Mouse (Mus musculus) urinary bladder, postnatal 25 days (tissue): ENCODE measurements around the gene Ddx17.

Experiments used
- DNase-seq: peaks from one replicate; pipeline ENCODE4 v3.0.0; 2022; ENCODE audit warnings: low spot score

Ddx17 gene

DNA sequence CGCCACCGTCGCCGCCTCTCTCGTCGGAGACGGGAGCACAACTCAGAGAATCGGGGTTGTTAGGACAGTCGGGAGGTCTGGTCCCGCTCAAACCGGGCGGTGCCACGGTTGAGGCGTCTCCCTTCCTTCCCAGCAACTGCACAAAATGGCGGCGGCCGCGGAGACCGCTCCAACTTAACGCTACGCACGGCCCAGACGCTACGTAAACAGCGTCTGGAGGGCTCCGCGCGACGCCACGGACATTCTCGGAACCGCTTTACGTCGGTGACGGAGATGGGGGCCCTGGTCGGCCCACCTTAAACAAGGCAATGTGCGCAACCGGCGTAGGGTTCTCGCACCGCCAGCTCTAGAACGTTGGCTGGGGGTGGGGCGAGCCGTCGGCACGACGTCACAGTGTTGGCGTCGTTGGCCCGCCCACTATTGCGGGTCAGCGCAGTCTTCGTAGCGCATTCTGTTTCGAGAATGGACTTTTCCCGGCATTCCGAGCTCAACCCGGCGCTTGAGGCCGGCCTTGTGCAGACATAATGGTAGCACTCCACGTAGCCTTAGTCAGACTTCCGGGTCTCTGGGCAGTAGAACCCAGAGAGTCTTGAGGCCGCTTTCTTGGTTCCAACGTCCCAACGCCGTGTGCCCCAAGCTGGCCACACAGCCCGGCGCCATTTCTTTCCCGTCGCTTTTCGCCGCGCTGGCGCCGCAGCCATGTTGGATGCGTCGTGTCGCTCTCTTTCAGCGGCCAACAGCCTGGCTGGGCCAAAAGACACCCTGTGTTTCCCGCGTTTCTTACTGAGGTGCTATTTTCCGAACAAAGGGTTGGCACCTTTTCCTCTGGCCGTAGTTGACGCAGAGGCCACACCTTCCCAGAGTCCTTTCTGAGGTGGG lies at the start of gene Ddx17:
TSS of gene Ddx17 (minus strand) at position 332 of the 879 bp plus-strand sequence.
- DNase-seq = peak; percentile 99

GRCm38 (mm10) chr15:79581581-79581980 lies 35.0 kb upstream of the Ddx17 start:
- DNase-seq = no peak

GRCm38 (mm10) chr15:79577671-79578426 lies 31.3 kb upstream of the Ddx17 start:
- no peak for DNase-seq

- DNase-seq = no peak
Measured at GRCm38 (mm10) chr15:79576947-79577346, 30.4 kb upstream of the Ddx17 start.

- no peak for DNase-seq
Measured at GRCm38 (mm10) chr15:79575543-79576222, 29.1 kb upstream of the Ddx17 start.

DNA sequence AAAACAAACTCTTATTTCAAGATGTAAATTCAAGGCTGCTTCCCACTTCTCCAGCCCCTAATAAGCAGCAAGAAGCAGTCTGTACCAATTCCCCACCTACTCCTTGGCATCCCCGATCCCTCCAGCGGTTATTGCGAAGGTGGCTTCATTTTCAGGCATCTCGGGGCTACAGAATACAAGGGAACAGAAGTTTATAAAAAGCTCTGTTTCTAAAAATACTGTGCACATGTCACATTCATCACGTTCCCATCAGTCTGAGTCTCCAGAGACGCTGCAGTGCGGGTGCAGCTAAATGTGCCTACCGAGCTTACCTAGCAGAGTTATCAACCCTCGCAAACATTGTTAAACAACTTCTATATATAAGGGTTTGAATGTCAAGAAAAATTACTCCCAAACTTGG lies 15.9 kb upstream of the Ddx17 start:
- no peak for DNase-seq

DNA sequence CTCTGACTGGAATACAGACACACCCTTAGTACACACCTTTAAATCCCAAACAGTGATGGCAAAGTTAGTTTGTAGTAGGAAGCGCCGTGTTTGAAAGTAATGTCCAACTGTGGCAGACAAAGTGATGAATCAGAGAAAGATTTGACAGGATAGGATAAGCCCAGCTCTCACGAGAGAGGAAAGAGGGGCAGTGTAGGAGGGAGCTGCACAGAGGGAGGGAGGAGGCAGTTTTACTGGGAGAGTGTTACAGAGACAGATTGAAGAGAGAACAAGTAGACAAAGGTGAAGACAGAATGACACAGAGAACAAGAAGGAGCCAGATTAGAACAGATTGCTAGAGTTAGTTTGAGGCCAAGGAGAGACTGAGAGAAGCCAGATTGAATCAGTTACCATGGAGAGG lies 13.1 kb upstream of the Ddx17 start:
- no peak for DNase-seq

DNA sequence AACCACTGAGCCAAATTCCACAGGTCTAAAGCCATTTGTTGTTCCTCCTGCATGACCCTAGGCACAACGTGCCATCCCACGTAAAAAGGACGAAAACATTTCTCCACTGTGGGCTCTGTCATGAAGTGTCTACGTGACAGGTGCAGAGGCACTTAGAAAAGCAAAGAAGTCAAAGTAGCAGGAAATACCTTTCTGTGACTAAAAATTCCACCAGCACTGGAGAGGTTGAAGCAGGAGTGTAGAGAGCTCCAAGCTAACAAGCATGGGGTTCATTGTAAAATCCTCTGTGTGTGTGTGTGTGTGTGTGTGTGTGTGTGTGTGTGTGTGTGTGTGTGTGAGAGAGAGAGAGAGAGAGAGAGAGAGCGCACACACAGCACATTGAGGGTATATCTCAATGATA lies 6.0 kb upstream of the Ddx17 start:
- DNase-seq = no peak

DNA sequence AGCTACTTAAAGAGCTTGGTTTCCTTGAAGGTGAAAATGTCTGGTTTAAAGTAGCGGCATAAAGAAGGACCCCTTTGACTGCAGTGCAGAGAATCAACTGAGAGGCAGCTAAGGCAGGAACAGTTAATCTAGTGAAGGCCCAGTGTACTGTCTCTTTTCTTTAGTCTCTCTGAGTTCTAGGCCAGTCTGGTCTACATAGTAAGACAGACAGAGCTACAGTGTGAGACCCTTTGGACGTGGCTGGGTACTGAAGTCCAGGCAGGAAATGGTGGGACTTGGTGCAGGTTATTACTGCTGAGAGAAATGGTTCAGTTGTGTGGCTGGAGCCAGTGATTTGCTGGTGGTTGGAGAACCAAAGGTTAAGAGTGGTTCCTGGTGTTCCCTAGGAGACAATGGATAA lies 1.7 kb upstream of the Ddx17 start:
- no peak for DNase-seq

DNA sequence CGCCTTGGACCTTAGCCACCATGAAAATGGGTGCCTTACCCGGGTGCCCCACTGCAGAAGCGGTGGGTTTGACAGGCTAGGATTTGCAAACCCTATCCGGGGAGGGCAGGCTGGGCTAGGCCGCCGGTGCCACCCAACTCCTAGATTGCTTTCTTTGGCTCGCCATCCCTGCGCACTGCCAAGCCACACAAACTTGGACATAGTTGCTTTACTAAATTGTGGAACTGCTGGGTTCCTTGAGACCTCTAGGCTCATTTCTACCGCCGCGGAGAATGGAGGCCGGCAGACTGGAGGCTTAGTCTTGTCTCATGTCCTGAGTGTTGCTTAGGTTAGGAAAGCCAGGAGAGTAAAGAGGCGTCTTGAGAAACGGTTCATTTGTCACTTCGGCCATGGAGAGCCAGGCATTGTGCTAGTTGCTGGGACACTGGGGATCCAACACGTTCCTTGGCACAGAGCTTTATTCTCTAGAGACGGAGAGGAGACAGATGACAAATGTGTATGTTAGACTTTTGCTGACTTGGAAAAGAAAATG lies 814 bp upstream of the Ddx17 start:
- DNase-seq = peak; percentile 29

GRCm38 (mm10) chr15:79545921-79546399 lies 581 bp downstream of the Ddx17 start:
- DNase-seq = no peak

DNA sequence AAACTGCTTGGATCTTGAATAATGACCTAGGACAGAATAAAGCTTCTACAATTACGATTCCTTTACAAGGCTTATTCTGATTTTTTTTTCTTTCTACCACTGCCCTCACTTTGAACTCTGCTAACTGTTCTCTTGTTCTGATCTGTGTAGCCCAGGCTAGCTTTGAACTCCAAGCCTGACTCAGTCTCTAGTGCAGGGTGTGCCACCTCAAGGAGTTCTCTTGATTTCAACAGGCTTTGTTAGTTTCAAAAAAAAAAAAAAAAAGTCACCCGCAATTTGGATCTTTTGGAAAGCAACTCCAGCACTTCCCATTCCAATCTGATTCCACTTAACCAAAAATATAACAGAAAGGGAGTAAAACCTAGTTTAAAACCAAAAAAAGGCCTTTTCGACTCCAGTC lies 1.0 kb downstream of the Ddx17 start:
- no peak for DNase-seq

DNA sequence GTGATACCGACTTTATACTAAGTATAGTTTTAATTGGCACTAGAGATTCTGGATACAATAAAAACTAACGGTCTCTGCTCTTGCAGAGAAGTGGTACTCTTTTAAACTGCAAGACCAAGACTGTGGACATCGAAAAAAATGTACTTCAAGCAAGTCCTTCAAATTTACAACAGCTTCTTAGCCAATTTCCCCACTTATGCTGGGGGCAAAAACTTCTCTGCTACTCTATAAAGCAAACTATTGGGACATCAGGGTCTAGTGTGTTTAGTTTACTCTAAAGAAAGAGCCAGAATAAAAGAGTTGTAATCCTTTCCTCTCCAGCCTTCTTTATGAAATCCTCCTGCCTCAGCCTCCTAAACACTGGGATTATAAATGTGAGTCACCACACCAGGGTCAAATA lies 2.6 kb downstream of the Ddx17 start:
- no peak for DNase-seq

DNA sequence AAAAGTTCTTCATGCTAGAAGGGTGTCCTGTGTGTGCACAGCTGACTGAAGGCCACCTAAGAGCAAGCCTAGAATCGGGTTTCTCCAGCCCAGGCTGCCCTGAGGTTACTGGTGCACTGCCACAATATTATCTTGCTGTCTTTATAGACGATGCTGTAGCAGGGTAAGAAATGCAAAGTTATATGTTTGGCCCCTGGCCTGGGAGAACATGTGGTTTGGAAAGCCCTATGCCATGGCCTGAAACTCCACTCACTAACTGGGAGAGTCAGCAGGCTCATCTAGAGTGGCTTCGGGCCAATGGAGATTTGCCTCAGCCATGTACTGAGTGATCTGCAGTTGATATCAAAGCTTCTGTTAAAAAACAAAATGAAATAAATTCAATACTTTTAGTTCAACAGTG lies 12.7 kb downstream of the Ddx17 start:
- no peak for DNase-seq

GRCm38 (mm10) chr15:79529935-79530334 lies 16.6 kb downstream of the Ddx17 start:
- DNase-seq = no peak

- no peak for DNase-seq
Measured at GRCm38 (mm10) chr15:79527991-79528639, 18.4 kb downstream of the Ddx17 start.

DNA sequence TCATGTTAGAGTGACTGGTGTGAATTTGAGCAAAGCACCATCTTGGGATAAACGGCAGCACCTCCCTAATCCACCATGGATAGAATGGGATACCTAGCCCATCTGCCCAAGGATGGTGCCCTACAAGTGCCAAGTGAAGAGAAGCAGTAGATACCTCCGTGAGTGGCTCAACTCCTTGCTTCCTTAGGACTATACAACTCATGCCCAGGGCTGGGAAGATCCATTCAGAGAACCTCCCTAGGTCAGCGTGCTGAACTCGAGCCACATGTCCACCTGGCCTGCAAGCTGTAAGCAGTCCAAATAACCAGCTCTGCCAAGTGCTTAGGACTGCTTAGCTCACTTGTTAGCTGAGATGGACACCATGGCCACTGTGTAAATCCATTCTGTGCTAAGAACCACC lies 19.3 kb downstream of the Ddx17 start:
- DNase-seq = no peak

DNA sequence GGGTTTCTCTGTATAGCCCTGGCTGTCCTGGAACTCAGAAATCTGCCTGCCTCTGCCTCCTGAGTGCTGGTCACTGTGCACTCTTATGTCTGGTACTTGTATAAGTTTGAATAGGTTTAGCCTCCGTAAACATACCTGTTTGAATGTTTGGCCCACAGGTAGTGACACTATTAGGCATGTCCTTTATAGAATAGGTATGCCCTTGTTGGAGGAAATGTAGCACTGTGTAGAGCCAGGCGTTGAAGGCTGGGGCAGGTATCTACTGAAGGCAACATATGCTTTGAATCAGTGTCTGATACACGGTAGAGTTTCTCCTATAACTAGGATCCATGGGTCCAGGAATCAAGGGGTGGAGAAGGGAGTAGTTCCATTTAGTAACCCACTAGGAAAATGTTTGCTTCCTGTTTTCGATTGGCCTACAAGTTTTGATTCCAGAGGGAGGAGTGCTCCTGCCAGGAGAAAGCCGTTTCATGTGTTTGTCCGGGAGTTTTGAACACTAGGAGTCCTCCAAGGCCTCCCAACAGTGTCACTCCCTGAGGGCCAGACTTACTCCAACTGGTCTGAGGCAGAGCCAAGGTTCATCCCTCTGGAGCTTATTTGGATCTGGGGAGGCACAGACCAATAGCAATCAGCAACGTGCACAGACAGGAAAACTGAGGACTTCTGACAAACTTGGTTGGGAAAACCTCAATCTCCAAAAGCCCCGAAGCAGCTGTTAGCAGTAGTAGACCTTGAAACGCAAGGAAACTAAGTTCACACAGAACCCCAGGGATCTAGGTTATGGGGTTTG lies 20.4 kb downstream of the Ddx17 start:
- DNase-seq = no peak

- DNase-seq = no peak
Measured at GRCm38 (mm10) chr15:79525564-79525963, 21.0 kb downstream of the Ddx17 start.

- no peak for DNase-seq
Measured at GRCm38 (mm10) chr15:79519400-79520220, 26.9 kb downstream of the Ddx17 start.
